Mouse (Mus musculus) lung, postnatal 0 days (tissue): ENCODE data around the gene Man2a1. TPM values are rescaled to one million over a fixed set of nuclear protein-coding genes. Genes with fewer than 3 reads are reported as not detected.
A peak's percentile ranks its signal among the peaks of the same experiment; 100 is the strongest.

Experiments
- ATAC-seq: fragments of 200-750 bp; cut with Nextera tagmentation; 2 replicates; pipeline ENCODE4 v1.8.0; 2017; ENCODE audit warnings: moderate library complexity
- DNase-seq: peaks from one replicate; pipeline ENCODE4 v3.0.0-alpha.2; 2016; ENCODE audit warnings: low spot score
- H3K27ac ChIP-seq: fragments of 300-500 bp; sonication (generic); 2 replicates; pipeline ENCODE4 v1.5.1; 2014; ENCODE audit warnings: antibody characterized with exemption, mild to moderate bottlenecking, low read length, mixed read lengths
- H3K27me3 ChIP-seq: fragments of 300-500 bp; sonication (generic); replicated peaks from 2 replicates; pipeline ENCODE4 v1.6.1; 2014; ENCODE audit warnings: low read length, mixed read lengths; ENCODE audit not compliant: insufficient read depth
- H3K36me3 ChIP-seq: fragments of 300-500 bp; sonication (generic); 2 replicates; pipeline ENCODE4 v1.6.1; 2014; ENCODE audit warnings: low read length, mixed read lengths; ENCODE audit not compliant: insufficient read depth
- H3K4me1 ChIP-seq: fragments of 300-500 bp; sonication (generic); 2 replicates; pipeline ENCODE4 v1.6.1; 2014; ENCODE audit warnings: antibody characterized with exemption, low read depth, low read length, mixed read lengths; ENCODE audit not compliant: insufficient read depth
- H3K4me2 ChIP-seq: fragments of 300-500 bp; sonication (generic); replicated peaks from 2 replicates; pipeline ENCODE4 v1.6.1; 2014; ENCODE audit warnings: low read depth, mild to moderate bottlenecking, low read length, moderate library complexity, mixed read lengths
- H3K4me3 ChIP-seq: fragments of 300-500 bp; sonication (generic); 2 replicates; pipeline ENCODE4 v1.5.1; 2014; ENCODE audit warnings: low read depth, low read length
- H3K9ac ChIP-seq: fragments of 300-500 bp; sonication (generic); replicated peaks from 2 replicates; pipeline ENCODE4 v1.6.1; 2014; ENCODE audit warnings: low read depth, mild to moderate bottlenecking
- H3K9me3 ChIP-seq: fragments of 300-500 bp; sonication (generic); 2 replicates; pipeline ENCODE4 v1.6.1; 2016; ENCODE audit warnings: low read length, mixed read lengths
- CTCF ChIP-seq: IDR thresholded peaks from 2 replicates; pipeline ENCODE4 v1.5.1; 2016; ENCODE audit warnings: antibody characterized with exemption, mild to moderate bottlenecking
- EP300 ChIP-seq: IDR thresholded peaks from 2 replicates; pipeline ENCODE4 v1.6.1; 2016; ENCODE audit warnings: antibody characterized with exemption, mild to moderate bottlenecking, control low read depth
- WGBS: fragments of 180-500 bp; shearing (Covaris S2); extraction: QIAGEN DNeasy Blood & Tissue Kit; methylation state at CpG from one replicate; pipeline ENCODE4 v1.1.7; 2014; 5-methylcytosine and 5-hydroxymethylcytosine counted together
- polyA plus RNA-seq: library from polyadenylated mRNA; unstranded; fragments of >200 nt; fragmentation: Nextera tagmentation; extraction: Ambion mirVana; gene quantifications from 2 replicates; pipeline ENCODE4 v1.2.1, GENCODE M21; 2015

The Man2a1 gene
- polyA plus RNA-seq, result 9.6 and 9.7 TPM in 2 replicates

- DNase-seq, result peak; percentile 95
- H3K4me3 ChIP-seq, result peak within 1 kb of the TSS; percentile 93
- H3K9ac ChIP-seq, result peak within 1 kb of the TSS; percentile 89
- H3K9me3 ChIP-seq, result no peaks in the 10 kb centered on the region
- H3K4me1 ChIP-seq, result peaks cover 14% of the 10 kb centered on the region; the same call in 1 of the 2 replicates
- peak; percentile 96 for ATAC-seq
- no peaks in the 10 kb centered on the region for H3K36me3 ChIP-seq
- H3K27me3 ChIP-seq, result no peaks in the 10 kb centered on the region
- TF ChIP-seq EP300 (no peak), CTCF (no peak; the same call in 1 of the 2 replicates)
- peak within 1 kb of the TSS; percentile 92 for H3K27ac ChIP-seq
- H3K4me2 ChIP-seq, result peak within 1 kb of the TSS; percentile 91
- 0% methylated on average over 35 of the region's 69 CpGs for WGBS
These were observed at the start of gene Man2a1 for GRCm38 (mm10) chr17:64600372-64601090. Gene Man2a1 (plus strand): TSS chr17:64600736.

GRCm38 (mm10) chr17:64553358-64553757 lies 47.2 kb upstream of the Man2a1 start:
- no peak overlapping the region for H3K27ac ChIP-seq
- H3K27me3 ChIP-seq, result no peaks in the 10 kb centered on the region
- 89% methylated on average over 10 of the region's 10 CpGs for WGBS
- H3K4me1 ChIP-seq, result no peaks in the 10 kb centered on the region
- no peak overlapping the region for H3K4me3 ChIP-seq
- TF ChIP-seq CTCF (no peak), EP300 (no peak)
- H3K9ac ChIP-seq, result no peak overlapping the region
- no peak overlapping the region for H3K4me2 ChIP-seq
- ATAC-seq, result no peak
- no peaks in the 10 kb centered on the region for H3K36me3 ChIP-seq
- DNase-seq, result no peak
- H3K9me3 ChIP-seq, result no peaks in the 10 kb centered on the region

GRCm38 (mm10) chr17:64554901-64555300 lies 45.6 kb upstream of the Man2a1 start:
- ATAC-seq (no peak), DNase-seq (no peak)
- 52% methylated on average over 3 of the region's 3 CpGs for WGBS
- Histone ChIP-seq H3K27me3 (no peaks in the 10 kb centered on the region), H3K4me1 (no peaks in the 10 kb centered on the region), H3K4me3 (no peak overlapping the region), H3K9me3 (no peaks in the 10 kb centered on the region), H3K36me3 (no peaks in the 10 kb centered on the region), H3K4me2 (no peak overlapping the region), H3K27ac (no peak overlapping the region), H3K9ac (no peak overlapping the region)
- TF ChIP-seq CTCF (no peak), EP300 (no peak)

- Histone ChIP-seq H3K9me3 (no peaks in the 10 kb centered on the region), H3K27me3 (no peaks in the 10 kb centered on the region), H3K36me3 (no peaks in the 10 kb centered on the region), H3K9ac (no peak overlapping the region), H3K4me3 (no peak overlapping the region), H3K27ac (no peak overlapping the region), H3K4me1 (no peaks in the 10 kb centered on the region), H3K4me2 (no peak overlapping the region)
- TF ChIP-seq CTCF (no peak), EP300 (no peak)
- no peak for DNase-seq
- no peak for ATAC-seq
- 84% methylated on average over 22 of the region's 22 CpGs for WGBS
These were observed 43.7 kb upstream of the Man2a1 start for GRCm38 (mm10) chr17:64556661-64557445.

- 4% methylated on average over 4 of the region's 4 CpGs for WGBS
- H3K27ac ChIP-seq, result no peak overlapping the region
These were observed 41.5 kb upstream of the Man2a1 start for GRCm38 (mm10) chr17:64558994-64559540.

GRCm38 (mm10) chr17:64566435-64566834 lies 34.1 kb upstream of the Man2a1 start:
- Histone ChIP-seq H3K27ac (no peak overlapping the region), H3K4me3 (no peak overlapping the region), H3K9me3 (no peaks in the 10 kb centered on the region), H3K27me3 (no peaks in the 10 kb centered on the region), H3K4me2 (no peak overlapping the region), H3K36me3 (no peaks in the 10 kb centered on the region), H3K9ac (no peak overlapping the region), H3K4me1 (no peaks in the 10 kb centered on the region)
- DNase-seq (no peak), ATAC-seq (no peak)
- TF ChIP-seq CTCF, result no peak
- no peak for TF ChIP-seq EP300
- 62% methylated on average over 6 of the region's 6 CpGs for WGBS

More at GRCm38 (mm10) chr17:64558994-64559540, 41.5 kb upstream of the Man2a1 start:
- TF ChIP-seq CTCF (no peak), EP300 (no peak)
- no peaks in the 10 kb centered on the region for H3K36me3 ChIP-seq
- H3K9me3 ChIP-seq, result no peaks in the 10 kb centered on the region
- DNase-seq, result peak; percentile 18
- no peak overlapping the region for H3K9ac ChIP-seq
- H3K4me3 ChIP-seq, result no peak overlapping the region
- H3K4me2 ChIP-seq, result no peak overlapping the region
- no peak for ATAC-seq
- H3K4me1 ChIP-seq, result no peaks in the 10 kb centered on the region
- no peaks in the 10 kb centered on the region for H3K27me3 ChIP-seq
